Mouse (Mus musculus): ENCODE data around the gene Casd1. TPM values are rescaled to one million over a fixed set of nuclear protein-coding genes. Genes with fewer than 3 reads are reported as not detected.

Casd1 gene
- 10 to 100 TPM; 29.6 to 29.7 TPM for total RNA-seq (2021)
- long read RNA-seq, experiment 1, transcript Casd1-201 (18 exons, 3,961 nt), result major isoform, 23 of 30 reads
- long read RNA-seq, experiment 1, partial matches to known transcripts, result 3 of 30 reads
- long read RNA-seq, experiment 1, other reads (novel, unspliced or antisense), result 4 of 30 reads
- long read RNA-seq, experiment 2, transcript Casd1-201 (18 exons, 3,961 nt), result major isoform, 22 of 26 reads
- long read RNA-seq, experiment 2, partial matches to known transcripts, result 2 of 26 reads
- long read RNA-seq, experiment 2, other reads (novel, unspliced or antisense), result 2 of 26 reads

DNA sequence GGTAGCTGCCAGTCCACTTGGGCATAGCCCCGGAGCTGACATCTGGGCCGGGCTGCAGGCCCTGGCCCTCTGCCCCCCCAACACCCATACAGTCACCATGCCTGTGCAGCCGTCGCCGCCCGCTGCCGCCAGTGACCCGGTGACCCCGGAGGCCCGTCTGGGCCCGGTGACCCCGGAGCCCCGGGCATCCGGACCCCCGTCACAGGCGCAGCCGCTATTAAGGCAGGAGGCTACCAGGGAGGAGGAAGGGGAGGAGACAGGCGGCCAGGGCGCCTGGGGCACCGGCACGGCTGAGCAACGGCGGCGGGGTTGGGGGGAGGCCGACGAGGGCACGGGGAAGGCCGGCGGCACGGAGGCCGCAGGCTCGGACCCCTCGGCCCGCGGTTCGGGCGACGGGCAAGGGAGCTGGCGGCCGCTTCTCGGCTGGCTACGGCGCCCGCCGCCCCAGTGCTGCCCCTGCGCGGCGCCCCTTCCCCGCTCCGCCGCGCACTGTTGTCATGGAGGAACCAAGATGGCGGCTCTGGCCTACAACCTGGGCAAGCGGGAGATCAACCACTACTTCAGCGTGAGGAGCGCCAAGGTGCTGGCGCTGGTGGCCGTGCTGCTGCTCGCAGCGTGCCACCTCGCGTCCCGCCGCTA lies at the start of gene Casd1:
TSS of gene Casd1 (plus strand) at position 182 of the 639 bp plus-strand sequence.
- intact Hi-C loops (cut with DNase I), result loop anchor here (5.0 kb wide), 1 partner anchor 147 kb away; the partner anchor contains the start of genes Peg10 and Sgce
- DNase-seq, result peak; percentile 70 to 71

DNA sequence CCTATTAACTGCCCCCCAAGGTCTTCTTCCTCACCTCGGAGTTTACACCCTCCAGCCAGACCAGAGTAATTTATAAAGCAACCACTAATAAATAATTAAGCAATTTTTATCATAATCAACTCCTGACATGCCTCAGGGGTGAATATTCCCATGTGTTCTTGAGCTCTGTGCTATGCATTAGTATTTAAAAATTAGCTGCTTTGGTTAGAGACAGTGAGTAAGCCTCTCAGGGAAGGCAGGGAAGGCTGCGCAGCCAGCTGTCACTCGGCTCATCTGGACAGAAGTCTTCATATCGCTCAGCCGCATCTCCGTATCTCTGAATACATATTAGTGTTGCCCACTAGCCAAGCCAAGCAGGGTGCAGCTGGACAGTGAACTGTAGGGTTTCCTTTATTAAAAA lies 45.3 kb upstream of the Casd1 start:
- intact Hi-C loops (cut with DNase I), result loop anchor here (10.0 kb wide), 2 partner anchors 189 to 349 kb away; partner anchors contain the start of genes Peg10, Ppp1r9a and Sgce

DNA sequence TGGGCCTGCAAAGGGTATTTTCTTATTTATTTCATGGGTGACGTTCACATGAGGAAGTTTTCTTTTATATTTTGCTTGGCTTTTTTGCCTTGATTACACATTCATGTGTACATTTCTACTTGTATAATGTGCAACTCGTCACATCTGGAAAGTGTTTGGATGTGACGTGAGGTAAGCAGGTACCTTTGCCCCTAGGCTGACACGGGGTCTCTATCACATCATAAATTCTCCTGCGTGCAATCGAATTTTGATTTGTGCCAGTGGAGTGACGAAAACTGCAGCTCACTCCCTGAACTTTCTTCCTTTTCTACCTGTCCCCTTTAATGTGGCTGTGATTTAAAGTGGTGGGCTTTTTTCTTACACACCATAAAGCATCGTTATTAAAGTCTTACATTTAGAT lies 43.6 kb upstream of the Casd1 start:
- no peak for DNase-seq
- intact Hi-C loops (cut with DNase I), result loop anchor here (10.0 kb wide), 2 partner anchors 188 to 348 kb away; partner anchors contain the start of genes Peg10, Ppp1r9a and Sgce

More for the DNA sequence above, 45.3 kb upstream of the Casd1 start:
- DNase-seq, result no peak

DNA sequence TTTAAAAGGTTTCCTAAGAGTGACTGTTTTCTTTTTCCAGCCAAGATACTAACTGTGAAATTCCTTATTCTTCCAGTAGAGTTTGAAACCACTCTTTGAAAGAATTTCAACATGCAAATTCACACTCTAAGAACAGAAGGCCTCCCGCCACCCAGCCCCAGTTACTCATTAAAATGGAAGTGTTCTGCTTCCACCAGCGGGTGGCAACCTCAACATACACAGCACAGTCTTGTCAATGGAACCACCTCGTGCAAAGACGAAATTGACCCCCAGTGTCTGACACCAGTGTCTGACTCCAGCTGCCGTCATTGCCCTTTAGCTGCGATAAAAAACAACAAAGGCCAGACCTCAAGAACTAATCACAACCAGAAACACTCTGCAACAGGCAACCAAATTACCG lies 43.0 kb upstream of the Casd1 start:
- intact Hi-C loops (cut with DNase I), result loop anchor here (10.0 kb wide), 2 partner anchors 187 to 347 kb away; partner anchors contain the start of genes Peg10, Ppp1r9a and Sgce
- DNase-seq, result peak; percentile 44 to 51

DNA sequence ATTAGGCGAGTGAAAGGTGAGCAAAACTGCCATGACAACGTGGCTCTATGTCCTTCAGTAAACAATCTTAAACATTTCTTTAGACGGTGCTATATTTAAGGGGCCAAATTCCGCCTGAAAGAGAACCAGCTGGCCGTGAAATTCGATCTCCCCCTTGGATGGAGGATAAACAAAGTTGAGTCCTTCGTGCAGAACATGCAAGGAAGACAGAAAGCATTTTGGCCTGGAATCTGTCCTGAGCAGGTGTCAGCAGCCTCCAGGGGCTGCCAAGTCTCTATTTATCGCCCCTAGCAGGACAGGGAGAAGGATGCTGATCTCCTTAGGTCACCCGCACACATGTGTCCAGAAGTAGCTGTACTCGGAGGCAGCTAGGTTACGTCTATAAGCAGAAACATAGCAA lies 39.5 kb upstream of the Casd1 start:
- DNase-seq, result no peak
- intact Hi-C loops (cut with DNase I), result no loop called here

DNA sequence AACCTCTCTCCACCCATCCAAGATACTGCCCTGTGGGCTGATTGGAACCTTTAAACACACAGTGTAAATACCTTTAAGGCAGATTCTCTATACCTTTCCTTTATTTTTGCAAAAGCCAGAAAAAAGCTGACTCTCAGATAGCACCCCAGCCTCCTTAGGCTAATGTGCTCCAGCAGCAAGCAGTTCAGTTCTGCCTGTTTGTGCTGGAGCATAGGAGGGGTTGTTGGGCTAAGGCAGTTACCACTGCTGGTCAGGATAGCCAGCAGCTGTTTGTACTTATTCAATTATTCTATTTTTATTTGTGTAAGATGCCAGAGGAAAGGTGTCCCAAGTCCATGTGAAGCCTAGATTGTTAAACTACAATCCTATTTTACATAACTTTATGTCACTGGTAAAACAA lies 39.0 kb upstream of the Casd1 start:
- DNase-seq, result no peak
- intact Hi-C loops (cut with DNase I), result no loop called here

DNA sequence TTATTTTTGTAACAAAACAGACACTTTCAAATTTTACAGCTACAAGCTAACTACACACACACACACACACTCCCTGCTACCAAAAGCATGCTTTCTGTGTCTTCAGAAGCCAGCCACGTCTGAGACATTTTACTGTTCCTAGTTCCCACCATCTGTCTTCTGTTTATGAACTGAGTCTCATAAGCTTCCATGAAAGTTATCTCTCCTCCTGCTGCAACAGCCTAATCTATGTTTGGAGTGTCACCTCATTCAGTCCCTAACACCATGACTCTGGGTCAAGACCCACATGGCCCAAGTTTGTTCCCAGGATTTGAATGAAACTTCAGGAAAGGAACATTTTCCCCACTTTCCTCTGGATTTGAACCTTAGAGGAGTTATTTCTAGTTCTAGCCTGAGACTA lies 38.2 kb upstream of the Casd1 start:
- intact Hi-C loops (cut with DNase I), result no loop called here
- DNase-seq, result no peak

DNA sequence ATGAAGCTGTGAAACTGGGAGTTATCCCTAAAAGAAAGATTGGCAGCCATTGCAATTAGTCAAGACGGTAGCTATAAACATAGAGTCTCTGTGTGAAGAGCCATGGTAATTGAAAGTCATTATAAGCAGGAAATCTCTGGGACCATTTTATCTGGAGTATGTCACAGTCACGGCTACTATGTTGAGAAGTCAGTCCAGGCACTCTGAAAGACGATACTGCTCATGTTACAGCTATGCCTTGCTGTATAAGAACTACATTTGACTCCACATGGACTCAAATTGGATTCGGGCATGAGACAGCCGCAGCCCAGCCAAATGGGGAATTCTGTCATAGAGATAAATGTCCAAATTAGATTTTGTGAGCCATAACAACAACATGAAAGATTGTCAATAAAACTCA lies 37.2 kb upstream of the Casd1 start:
- intact Hi-C loops (cut with DNase I), result no loop called here
- DNase-seq, result no peak

DNA sequence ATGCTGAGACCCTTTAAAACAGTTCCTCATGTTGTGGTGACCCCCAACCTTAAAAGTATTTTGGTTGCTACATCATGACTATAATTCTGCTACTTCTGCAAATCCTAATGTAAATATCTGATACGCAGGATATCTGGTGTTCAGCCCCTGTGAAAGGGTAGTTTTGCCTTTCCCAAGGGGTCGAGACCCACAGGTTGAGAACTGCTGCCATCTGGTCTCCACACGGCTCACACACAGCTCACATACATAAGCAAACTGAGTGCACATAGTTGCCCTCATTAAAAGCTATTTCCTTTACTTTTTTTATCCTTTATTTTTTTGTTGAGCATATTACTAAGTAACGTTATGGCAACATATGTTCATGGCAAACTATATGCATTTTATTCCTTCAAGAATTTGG lies 30.2 kb upstream of the Casd1 start:
- intact Hi-C loops (cut with DNase I), result no loop called here

DNA sequence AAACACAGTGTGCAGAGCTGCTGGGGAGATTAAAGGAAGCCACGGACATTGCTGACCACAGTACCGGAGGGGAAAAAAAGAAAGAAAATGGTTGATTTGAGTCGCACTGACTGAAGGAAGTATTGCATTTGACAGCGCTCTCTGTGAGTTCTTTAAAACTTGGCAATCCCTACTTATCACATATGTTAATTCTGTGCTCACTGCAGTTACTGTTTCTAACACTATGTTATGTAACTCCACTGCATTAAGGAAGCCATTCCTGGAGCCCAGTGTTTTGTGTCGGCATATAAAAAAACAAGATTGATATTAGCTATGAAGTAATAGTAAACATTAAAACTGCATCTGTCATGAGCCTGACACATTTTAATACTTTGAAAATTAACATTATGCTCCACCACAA lies 22.9 kb upstream of the Casd1 start:
- no peak for DNase-seq
- intact Hi-C loops (cut with DNase I), result no loop called here

More for the DNA sequence above, 30.2 kb upstream of the Casd1 start:
- DNase-seq, result no peak

DNA sequence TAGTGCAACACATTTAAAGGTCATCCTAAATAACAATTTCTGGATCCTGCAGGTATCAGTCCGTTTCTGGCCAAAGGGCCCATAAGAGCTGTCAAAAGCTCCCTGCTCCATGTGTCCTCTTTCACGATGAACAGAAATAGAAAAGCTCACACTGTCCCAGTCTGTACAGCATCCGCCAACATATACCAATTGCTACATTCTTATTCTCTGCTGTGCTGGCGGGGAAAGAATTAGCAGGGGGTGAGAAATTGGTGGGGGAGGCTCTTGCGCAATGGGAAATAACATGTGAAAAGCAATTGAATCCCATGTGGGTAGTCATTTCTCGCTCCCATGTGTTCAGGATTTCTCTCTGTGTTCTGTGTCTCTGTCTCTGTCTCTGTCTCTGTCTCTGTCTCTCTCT lies 22.3 kb upstream of the Casd1 start:
- intact Hi-C loops (cut with DNase I), result no loop called here
- DNase-seq, result no peak

DNA sequence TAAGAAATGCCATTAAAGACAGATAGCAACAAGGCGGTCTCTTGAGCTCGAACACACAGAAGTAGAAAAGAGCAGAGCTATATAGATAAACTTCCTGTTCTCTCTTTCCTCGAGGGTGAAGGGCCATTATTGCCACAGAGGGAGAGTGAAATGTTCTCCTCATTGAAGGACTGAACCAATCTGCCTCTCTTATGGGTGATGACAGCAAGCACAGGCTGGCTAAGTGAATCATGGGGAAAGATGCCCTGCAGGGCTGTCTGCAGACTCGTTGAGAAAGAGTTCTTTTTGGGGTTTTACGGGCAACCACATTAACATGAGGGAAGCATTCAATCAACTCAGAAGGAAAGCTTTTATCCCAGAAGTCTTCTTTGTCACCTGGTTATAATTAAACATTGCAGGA lies 21.0 kb upstream of the Casd1 start:
- no peak for DNase-seq
- intact Hi-C loops (cut with DNase I), result no loop called here

DNA sequence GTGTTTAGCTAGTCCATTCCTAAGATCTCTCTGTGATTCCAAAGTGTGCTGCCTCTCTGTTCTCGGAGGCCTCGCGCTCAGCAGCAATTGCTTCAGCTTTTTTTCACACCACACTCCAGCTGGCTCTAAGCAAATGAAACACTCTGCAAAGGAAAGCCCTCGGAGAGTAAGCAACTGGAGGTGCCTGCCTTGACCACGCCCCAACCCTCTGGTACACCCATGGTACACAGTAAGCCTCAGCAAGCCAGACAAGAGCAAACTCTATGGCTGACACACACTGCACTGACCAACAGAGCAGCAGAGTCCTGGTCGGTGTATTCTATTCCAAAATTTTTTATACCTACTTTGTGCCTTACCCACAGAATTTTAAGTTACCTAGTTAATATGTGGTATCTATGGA lies 17.2 kb upstream of the Casd1 start:
- intact Hi-C loops (cut with DNase I), result no loop called here
- DNase-seq, result no peak

DNA sequence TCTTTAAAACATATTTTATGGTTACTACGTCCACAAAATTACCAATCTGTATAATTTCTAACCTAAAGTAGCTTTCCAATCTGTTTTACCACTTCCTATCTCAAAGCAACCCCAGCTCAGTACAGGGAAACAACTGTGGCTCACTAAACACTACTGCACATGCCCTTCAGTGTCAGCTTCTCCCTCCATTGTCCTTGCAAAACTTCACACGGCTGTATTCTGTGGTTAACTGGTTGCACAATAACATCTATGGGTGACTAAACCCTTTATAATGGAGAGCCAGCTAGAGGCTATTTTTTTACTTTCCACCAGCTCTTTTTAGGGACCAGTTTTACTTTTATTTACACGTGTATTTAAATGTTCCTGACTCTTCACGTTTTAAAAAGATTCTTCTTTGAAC lies 12.7 kb upstream of the Casd1 start:
- no peak for DNase-seq
- intact Hi-C loops (cut with DNase I), result no loop called here

DNA sequence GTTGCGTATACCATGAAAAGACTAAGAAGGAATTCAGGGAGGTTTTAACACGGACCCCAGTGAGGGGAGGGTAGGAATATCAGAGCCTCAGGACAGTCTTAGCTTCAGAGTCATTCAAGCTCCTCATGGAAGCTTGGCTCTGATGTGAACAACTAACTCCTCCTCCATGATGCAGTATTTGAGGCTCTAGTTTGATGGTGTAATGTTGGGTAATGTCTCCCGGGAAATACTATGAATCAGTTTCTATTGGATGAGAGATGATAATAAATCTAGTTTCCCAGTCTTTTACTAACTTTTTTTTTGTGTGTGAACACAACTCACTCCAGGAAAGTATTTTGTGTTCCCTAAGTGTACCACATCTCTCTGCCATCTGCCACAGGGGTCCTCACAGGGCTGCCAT lies 11.9 kb upstream of the Casd1 start:
- DNase-seq, result no peak

DNA sequence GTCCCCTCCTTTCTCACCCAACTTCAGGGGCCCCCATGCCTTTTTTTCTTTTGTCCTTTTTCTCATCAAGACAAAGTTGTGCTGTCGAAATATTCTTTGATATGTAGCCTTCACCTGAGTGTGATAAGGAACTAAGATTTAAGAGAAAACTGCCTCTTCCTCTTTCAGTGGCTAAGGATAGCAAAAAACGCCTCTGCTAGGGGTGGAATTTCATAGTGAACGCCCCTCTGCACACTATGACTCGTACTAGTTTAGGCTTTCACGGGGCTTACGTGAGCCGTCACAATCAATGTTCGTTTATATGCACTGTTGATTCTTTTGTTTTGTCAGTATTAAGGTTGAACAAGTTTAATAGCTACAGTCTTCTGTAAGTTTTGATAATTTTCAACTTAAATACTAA lies 10.6 kb upstream of the Casd1 start:
- DNase-seq, result no peak

More for the DNA sequence above, 11.9 kb upstream of the Casd1 start:
- intact Hi-C loops (cut with DNase I), result no loop called here

DNA sequence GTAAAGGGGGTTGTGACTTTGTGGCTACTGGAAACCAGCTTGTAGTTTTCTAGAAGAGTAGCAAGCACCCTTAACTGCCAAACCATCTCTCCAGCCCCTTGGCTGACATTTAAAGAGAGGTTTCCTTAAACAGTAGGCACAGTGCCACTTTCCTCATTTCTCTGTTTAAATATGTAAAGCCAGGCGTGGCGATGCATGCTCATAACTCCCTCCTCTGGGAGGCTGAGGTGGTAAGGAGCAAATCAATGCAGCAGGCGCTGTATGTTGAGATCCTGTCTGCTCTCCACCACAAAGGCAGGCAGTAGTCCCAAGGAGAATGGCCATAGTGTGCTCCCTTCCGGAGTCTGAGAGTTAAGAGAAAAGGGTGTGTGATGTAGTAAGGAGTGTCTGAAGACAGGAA lies 2.9 kb upstream of the Casd1 start:
- intact Hi-C loops (cut with DNase I), result no loop called here
- no peak for DNase-seq

More for the DNA sequence above, 10.6 kb upstream of the Casd1 start:
- intact Hi-C loops (cut with DNase I), result no loop called here

DNA sequence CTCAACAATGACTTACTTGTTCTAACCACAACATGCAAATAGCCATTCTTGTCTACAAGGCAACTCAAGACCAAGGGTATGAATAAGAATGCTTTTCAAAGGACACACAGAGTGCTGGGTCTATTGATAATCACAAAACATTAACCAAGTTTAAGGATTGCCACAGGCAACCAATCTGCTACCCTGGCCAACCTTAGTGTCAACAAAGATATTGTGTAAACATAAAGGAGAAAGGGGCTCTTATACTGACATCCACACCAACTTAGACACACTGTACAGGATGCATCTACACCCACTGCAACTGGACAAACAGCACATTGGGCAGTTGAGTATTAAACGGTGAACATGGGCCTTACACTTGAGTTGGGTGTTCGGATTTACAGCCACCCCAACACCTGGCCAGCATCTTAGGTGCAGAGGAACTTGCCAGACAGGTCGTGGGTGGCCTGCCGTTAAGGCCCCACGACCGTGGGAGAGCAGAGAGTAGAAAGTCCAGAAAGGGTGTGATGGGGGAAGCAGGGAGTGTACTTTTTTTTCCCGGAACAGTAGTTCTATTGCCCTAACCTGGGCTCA lies 468 bp upstream of the Casd1 start:
- no peak for DNase-seq
- intact Hi-C loops (cut with DNase I), result loop anchor here (5.0 kb wide), 1 partner anchor 147 kb away; the partner anchor contains the start of genes Peg10 and Sgce

DNA sequence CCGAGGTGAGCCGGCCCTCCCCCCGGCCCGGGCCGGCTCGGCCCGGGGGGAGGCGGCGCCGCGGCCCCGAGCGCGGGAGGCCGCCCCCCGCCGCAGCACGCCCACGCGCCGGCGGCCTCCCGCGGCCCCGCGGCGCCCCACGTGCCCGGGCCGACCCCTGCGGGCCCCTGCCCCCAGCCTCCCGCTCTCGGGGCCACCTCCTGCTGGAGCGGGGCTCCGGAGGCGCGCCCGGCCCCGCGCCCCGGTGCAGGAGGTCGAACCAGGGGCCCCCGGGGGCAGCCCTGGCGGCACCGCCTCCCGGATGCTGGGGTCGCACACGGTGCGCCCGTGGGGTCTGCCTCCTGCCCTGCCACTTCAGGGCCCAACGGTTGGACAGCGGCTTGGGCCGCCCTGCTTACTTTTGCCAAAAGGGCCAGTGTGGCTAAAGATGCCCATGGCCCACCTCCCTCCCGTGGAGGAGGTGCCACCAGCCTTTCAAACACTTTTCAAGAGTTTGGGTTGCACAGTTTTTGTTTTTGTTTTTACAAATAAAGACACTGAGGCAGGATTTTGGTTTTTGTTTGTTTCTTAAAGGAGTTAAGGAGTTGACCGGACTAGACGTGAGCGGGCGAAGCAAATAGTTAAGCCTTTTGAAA lies 775 bp downstream of the Casd1 start:
- peak in 1 of 2 experiments; percentile 36 for DNase-seq
- intact Hi-C loops (cut with DNase I), result loop anchor here (5.0 kb wide), 1 partner anchor 146 kb away; the partner anchor contains the start of genes Peg10 and Sgce

DNA sequence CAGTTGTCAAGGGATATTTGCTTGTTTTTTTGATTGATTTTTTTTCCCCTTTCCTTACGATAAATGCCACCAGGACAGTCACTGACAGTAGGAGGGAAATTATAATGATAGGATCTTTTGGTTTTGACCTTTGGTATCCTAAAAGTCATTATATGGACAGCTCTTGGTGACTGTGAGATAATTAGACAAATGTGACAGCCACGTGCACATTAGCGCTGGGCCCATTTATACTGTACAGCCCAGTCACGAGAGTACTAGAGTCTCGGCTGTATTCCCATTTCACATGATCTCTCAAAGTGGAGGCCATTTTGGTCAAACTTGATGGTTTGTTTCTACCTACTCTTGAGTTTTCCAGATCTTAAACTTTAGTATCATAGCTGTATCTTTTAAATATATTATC lies 1.4 kb downstream of the Casd1 start:
- intact Hi-C loops (cut with DNase I), result loop anchor here (5.0 kb wide), 1 partner anchor 145 kb away; the partner anchor contains the start of genes Peg10 and Sgce
- no peak for DNase-seq

DNA sequence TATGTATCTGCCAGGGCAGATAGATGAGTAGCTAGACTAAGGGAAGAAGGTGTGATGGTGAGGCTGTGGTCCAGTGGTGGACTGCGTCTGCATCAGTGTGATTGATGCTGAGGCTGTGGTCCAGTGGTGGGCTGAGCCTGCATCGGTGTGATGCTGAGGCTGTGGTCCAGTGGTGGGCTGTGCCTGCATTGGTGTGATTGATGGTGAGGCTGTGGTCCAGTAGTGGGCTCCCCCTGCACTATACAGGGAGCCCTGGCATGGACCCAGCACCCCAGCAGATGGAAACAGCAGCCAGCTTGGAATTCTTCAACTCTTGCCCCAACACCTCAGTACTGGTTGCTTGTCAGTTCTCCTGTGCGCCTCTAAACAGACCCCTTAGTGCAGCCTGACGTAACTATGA lies 5.8 kb downstream of the Casd1 start:
- DNase-seq, result no peak
- intact Hi-C loops (cut with DNase I), result no loop called here

All from heart, postnatal 14 days (tissue).